Mouse (Mus musculus): Measurements from ENCODE around the gene Rab4a. TPM values are rescaled to one million over a fixed set of nuclear protein-coding genes. Genes with fewer than 3 reads are reported as not detected.
A peak's percentile ranks its signal among the peaks of the same experiment; 100 is the strongest.

Rab4a gene
- total and polyA plus RNA-seq, 3 experiments, result 22.2 to 44.6 TPM; not detected in 1

GRCm38 (mm10) chr8:123865786-123866185, 60.0 kb downstream of the Rab4a start:
- TF ChIP-seq MEF2A (IDR thresholded peaks at IDR 0.05; ENCODE audit: extremely low read depth, insufficient replicate concordance, low read depth, low read length, poor library complexity, severe bottlenecking), result no peak
- no peak for TF ChIP-seq E2F4 (IDR thresholded peaks at IDR 0.05; ENCODE audit: borderline replicate concordance, low read depth, low read length)
- TF ChIP-seq USF1 (IDR thresholded peaks at IDR 0.05; ENCODE audit: low read depth, low read length), result no peak
- TF ChIP-seq POLR2A (IDR thresholded peaks at IDR 0.05; ENCODE audit: control insufficient read depth in 1 of 2, insufficient read depth in 1 of 2, low read depth in 1 of 2, low read length in 2 of 2, poor library complexity in 1 of 2), result no peak
- TF ChIP-seq MAX (IDR thresholded peaks at IDR 0.05; ENCODE audit: low read length), result no peak
- TF ChIP-seq BHLHE40 (IDR thresholded peaks at IDR 0.05; ENCODE audit: borderline replicate concordance, low read depth, low read length), result no peak
- no peak for TF ChIP-seq NELFE (IDR thresholded peaks at IDR 0.05; ENCODE audit: low read depth, low read length)
- TF ChIP-seq TCF12 (IDR thresholded peaks at IDR 0.05; ENCODE audit: low read depth, low read length), result no peak
- no peak for TF ChIP-seq MXI1 (IDR thresholded peaks at IDR 0.05; ENCODE audit: low read depth, low read length)
- TF ChIP-seq RCOR1 (IDR thresholded peaks at IDR 0.05; ENCODE audit: low read depth, low read length), result no peak
- no peak for TF ChIP-seq SIN3A (IDR thresholded peaks at IDR 0.05; ENCODE audit: low read length)
- no peak for TF ChIP-seq ZKSCAN1 (IDR thresholded peaks at IDR 0.05; ENCODE audit: low read depth, low read length)
- no peak for TF ChIP-seq EP300 (IDR thresholded peaks at IDR 0.05; ENCODE audit: low read depth in 1 of 2, low read length in 2 of 2)
- no peak for TF ChIP-seq NRF1 (IDR thresholded peaks at IDR 0.05; ENCODE audit: insufficient read depth, low read depth, low read length, poor library complexity, severe bottlenecking)
- H3K4me1 ChIP-seq (ENCODE audit: control insufficient read depth in 1 of 2, insufficient read depth in 2 of 2, low read length in 2 of 2), result peaks cover 6 to 17% of the 10 kb centered on the region in 2 experiments; a peak in 3 of 4 replicates
- H3K79me2 ChIP-seq (ENCODE audit: control insufficient read depth, insufficient read depth, low read length, poor library complexity), result no peaks in the 10 kb centered on the region
- H3K4me3 ChIP-seq (ENCODE audit: control insufficient read depth in 1 of 2, insufficient read depth in 1 of 2, low read depth in 2 of 2, low read length in 2 of 2), result no peak overlapping the region
- no peak overlapping the region for H3K9ac ChIP-seq (ENCODE audit: control insufficient read depth, low read depth, low read length, poor library complexity, severe bottlenecking)
- H3K36me3 ChIP-seq (ENCODE audit: control insufficient read depth in 1 of 2, insufficient read depth in 2 of 2, low read length in 2 of 2), result no peaks in the 10 kb centered on the region; a peak in 1 of 4 replicates
- no peak overlapping the region for H3K27ac ChIP-seq (ENCODE audit: control insufficient read depth, low read depth, low read length)
- no peaks in the 10 kb centered on the region for H3K9me3 ChIP-seq (replicated peaks; ENCODE audit: insufficient read depth, low read length)
- H3K27me3 ChIP-seq (ENCODE audit: control insufficient read depth in 1 of 2, insufficient read depth in 2 of 2, low read length in 2 of 2), result no peaks in the 10 kb centered on the region
- DNase-seq (ENCODE audit: low read depth, low spot score), result no peak

- DNase-seq (ENCODE audit: low read depth, low spot score), result peak; percentile 56
- no peaks in the 10 kb centered on the region for H3K79me2 ChIP-seq (ENCODE audit: control insufficient read depth, insufficient read depth, low read length, poor library complexity)
- peaks cover 6 to 17% of the 10 kb centered on the region in 2 experiments; a peak in 3 of 4 replicates for H3K4me1 ChIP-seq (ENCODE audit: control insufficient read depth in 1 of 2, insufficient read depth in 2 of 2, low read length in 2 of 2)
- no peaks in the 10 kb centered on the region; a peak in 1 of 4 replicates for H3K36me3 ChIP-seq (ENCODE audit: control insufficient read depth in 1 of 2, insufficient read depth in 2 of 2, low read length in 2 of 2)
- no peak overlapping the region for H3K4me3 ChIP-seq (ENCODE audit: control insufficient read depth in 1 of 2, insufficient read depth in 1 of 2, low read depth in 2 of 2, low read length in 2 of 2)
- H3K27ac ChIP-seq (ENCODE audit: control insufficient read depth, low read depth, low read length), result no peak overlapping the region
- no peak overlapping the region for H3K9ac ChIP-seq (ENCODE audit: control insufficient read depth, low read depth, low read length, poor library complexity, severe bottlenecking)
- TF ChIP-seq CHD1 (IDR thresholded peaks at IDR 0.05; ENCODE audit: low read depth, low read length), result no peak
- TF ChIP-seq BHLHE40 (IDR thresholded peaks at IDR 0.05; ENCODE audit: borderline replicate concordance, low read depth, low read length), result no peak
- TF ChIP-seq RAD21 (IDR thresholded peaks at IDR 0.05; ENCODE audit: low read depth, low read length), result no peak
- no peak for TF ChIP-seq GATA1 (IDR thresholded peaks at IDR 0.05; ENCODE audit: low read depth, low read length)
- no peak for TF ChIP-seq CHD2 (IDR thresholded peaks at IDR 0.05; ENCODE audit: low read length)
- TF ChIP-seq MXI1 (IDR thresholded peaks at IDR 0.05; ENCODE audit: low read depth, low read length), result no peak
- no peak for TF ChIP-seq RCOR1 (IDR thresholded peaks at IDR 0.05; ENCODE audit: low read depth, low read length)
- no peak for TF ChIP-seq ETS1 (IDR thresholded peaks at IDR 0.05; ENCODE audit: low read depth, low read length)
- TF ChIP-seq POLR2AphosphoS2 (IDR thresholded peaks at IDR 0.05; ENCODE audit: low read length), result no peak
- TF ChIP-seq E2F4 (IDR thresholded peaks at IDR 0.05; ENCODE audit: borderline replicate concordance, low read depth, low read length), result no peak
- TF ChIP-seq TBP (IDR thresholded peaks at IDR 0.05; ENCODE audit: low read depth, low read length), result no peak
- no peak for TF ChIP-seq NELFE (IDR thresholded peaks at IDR 0.05; ENCODE audit: low read depth, low read length)
- no peak for TF ChIP-seq ZNF384 (IDR thresholded peaks at IDR 0.05; ENCODE audit: low read depth, low read length)
- no peak for TF ChIP-seq SMC3 (IDR thresholded peaks at IDR 0.05; ENCODE audit: low read depth, low read length)
- no peak for TF ChIP-seq UBTF (IDR thresholded peaks at IDR 0.05; ENCODE audit: borderline replicate concordance, insufficient read depth, low read depth, low read length)
- no peak for TF ChIP-seq SIN3A (IDR thresholded peaks at IDR 0.05; ENCODE audit: low read length)
- H3K27me3 ChIP-seq (ENCODE audit: control insufficient read depth in 1 of 2, insufficient read depth in 2 of 2, low read length in 2 of 2), result no peaks in the 10 kb centered on the region
- H3K9me3 ChIP-seq (replicated peaks; ENCODE audit: insufficient read depth, low read length), result no peaks in the 10 kb centered on the region
Measured at GRCm38 (mm10) chr8:123866971-123867370, 61.2 kb downstream of the Rab4a start.
